Mouse (Mus musculus) spleen, embryonic (tissue): Measurements from ENCODE around the gene Cpb2.

Experiments
- CTCF ChIA-PET: fragments of 350-600 bp; sonication (Branson Sonifier 250); formaldehyde crosslinking; loops from one replicate; lab custom pipeline; 2022; lab: Charles Lee

Cpb2 gene

DNA sequence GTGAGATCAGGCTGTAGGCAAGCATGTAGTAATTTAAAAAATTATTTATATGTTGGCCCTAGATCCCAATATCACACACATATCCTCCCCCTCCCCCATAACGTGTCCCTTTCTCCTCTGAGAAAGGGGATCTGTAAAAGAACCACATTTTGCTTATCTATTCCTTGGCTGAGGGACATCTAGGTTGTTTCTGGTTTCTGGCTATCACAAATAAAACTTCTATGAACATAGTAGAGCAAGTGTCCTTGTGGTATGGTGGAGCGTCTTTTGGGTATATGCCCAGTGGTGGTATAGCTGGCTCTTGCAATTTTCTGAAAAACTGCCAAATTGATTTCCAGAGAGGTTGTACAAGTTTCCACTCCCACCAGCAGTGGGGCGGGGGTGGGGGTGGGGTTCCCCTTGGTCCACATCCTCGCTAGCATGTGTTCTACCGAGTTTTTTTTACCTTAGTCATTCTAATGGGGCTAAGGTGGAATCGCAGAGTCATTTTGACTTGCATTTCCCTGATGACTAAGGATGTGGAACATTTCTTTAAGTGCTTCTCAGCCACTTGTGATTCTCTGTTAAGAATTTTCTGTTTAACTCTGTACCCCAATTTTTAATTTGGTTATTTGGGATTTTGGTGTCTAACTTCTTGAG, 3.9 kb upstream of the Cpb2 start:
- CTCF ChIA-PET: interaction anchor here (0.5 to 0.7 kb wide), 2 partner anchors 11 to 397 kb away, joined by 3 to 6 read pairs; no protein-coding TSS in a partner anchor

GRCm38 (mm10) chr14:75246024-75247000, 4.2 kb downstream of the Cpb2 start:
- CTCF ChIA-PET: no interaction called here

DNA sequence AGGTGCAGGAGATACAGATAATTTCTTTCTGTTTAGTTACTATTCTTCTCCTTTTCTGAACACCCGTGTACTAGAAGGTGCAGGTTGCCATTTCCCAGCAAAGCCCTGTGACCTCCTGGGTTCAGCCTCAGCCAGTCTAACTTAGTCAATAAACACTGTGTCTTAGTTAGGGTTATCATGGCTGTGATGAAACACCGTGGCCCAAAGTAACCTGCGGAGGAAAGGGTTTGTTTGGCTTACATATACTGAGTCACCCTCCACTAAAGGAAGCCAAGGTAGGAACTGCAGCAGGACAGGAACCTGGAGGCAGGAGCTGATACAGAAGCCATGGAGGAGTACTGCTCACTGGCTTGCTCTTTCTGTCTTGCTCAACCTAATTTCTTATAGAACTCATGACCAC, 8.3 kb downstream of the Cpb2 start:
- CTCF ChIA-PET: no interaction called here

DNA sequence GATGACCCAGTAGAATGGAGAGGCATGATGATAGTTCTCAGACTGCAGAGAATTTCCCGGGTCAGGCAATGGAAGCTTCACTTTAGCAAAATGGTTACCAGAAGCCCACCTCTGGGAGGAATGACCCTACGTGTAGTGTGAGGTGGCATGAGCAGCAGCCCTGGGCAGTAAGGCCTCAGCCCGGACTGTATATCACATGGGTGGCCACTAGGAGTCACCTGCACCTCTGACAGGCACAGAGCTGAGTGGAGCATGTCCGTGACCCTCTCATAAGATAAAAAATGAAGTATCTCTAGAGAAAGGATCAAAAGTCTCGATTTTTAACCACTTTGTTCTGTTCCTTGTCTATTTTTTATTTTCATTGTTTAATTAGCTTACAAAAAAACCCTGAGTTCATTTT, 14.4 kb downstream of the Cpb2 start:
- CTCF ChIA-PET: interaction anchor here (0.6 to 0.7 kb wide), 2 partner anchors 20 to 807 kb away, joined by 3 to 12 read pairs; no protein-coding TSS in a partner anchor

GRCm38 (mm10) chr14:75269531-75269930, 27.4 kb downstream of the Cpb2 start:
- CTCF ChIA-PET: interaction anchor here (0.7 kb wide), 1 partner anchor 38 kb away, joined by 5 read pairs; no protein-coding TSS in a partner anchor

DNA sequence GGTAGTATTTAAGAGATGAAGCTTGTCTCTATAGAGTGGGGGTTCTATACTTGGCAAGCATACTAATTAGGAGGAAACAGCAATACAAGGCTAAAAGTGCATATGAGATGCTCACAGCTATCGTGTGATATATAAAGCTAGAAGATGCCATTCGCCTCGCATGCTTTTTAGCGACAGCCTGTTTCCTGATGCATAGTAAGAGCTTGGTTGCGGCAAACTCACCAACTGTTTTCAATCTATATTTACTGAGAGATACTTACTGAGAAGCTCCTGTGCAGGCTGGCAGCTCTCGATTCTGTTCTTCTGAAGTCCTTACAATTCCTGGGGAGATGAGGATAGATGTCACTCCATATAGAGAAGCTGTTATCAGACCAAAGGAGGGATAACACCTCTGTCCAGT, 37.6 kb downstream of the Cpb2 start:
- CTCF ChIA-PET: no interaction called here

DNA sequence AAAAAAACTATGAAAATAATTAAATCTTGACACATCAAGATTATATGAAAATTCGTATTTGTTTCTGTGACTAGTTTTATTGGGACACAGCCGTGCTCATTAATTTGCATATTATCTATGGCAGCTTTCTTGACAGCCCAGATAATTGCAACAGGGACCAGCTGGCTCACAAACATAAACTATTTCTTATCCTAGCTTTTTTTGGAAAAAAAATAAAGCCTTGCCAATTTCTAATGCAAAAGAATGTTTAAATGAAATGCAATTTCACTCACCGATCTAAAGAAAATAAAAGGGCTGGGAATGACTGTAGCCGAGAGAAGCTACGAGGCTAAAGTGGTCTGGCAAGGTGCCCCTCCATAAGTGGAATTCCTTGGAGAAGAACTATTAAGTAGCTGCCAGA, 38.3 kb downstream of the Cpb2 start:
- CTCF ChIA-PET: no interaction called here

DNA sequence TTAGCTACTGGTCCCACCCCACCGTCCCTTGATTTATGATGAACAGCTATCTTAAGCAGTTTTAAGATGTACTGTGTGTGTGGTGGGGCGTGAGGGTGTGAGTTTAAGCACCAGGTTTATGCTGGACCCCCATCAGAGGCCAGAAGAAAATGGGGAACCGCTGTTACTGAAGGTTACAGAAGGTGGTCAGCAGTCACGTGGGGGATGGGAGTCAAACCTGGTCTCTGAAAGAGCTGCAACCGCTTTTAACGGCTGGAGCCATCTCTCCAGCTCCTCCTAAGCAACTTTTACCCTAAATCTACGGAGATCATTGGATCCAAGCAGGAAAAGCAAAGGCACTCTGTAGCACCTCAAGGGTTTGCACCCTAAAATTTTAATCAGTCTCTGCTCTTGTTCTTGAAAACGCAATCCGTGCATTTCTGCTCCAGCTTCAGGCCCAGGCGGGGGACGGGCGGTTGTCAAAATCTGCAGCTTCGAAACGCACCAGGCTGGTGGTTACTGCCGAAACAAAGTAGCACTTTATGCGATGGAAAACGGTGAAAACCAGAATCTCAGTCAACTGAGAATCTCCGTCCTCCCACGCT, 41.6 kb downstream of the Cpb2 start:
- CTCF ChIA-PET: interaction anchor here (0.6 to 0.7 kb wide), 2 partner anchors 11 to 54 kb away, joined by 3 read pairs; no protein-coding TSS in a partner anchor

DNA sequence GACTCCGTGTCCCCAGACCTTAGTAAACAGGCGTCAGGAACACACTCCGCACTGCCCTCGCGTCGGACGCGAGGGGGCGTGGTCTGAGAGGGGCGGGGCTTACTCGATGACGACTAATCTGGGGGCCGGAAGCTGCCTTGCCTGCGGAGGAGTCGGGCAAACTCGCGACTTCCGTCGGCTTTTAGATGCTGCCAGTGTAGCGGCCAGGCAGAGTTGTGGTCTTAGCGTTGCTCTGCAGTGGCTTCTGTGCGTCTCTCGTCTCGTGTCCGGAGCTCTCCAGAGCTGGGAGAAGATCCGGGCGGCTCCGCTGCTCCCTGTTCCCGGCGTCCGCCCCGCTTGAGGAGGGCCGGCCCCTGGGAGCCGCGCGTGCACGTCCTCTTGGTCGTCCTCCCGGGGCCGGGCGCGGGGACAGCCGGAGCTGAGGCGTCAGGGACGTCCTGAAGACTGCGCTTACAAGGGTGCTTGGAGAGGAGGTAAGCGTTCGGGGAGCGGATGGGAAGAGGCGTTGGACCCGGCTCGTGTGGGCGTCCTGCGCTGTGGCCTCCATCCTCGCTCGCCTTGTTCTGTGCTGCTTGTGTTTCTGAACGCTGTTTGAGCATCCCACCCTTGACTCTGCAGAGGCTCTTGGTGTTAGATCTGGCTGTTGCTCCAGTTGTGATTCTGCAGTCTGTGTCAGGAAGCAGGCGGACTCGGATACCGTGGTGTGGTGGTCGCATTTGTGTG, 42.3 kb downstream of the Cpb2 start, which contains the start of gene Zc3h13:
Zc3h13 (plus strand) TSS at position 181 of the 723 bp plus-strand sequence.
- CTCF ChIA-PET: interaction anchor here (0.6 to 0.7 kb wide), 2 partner anchors 11 to 55 kb away, joined by 3 read pairs; no protein-coding TSS in a partner anchor

GRCm38 (mm10) chr14:75301081-75301480, 59.0 kb downstream of the Cpb2 start:
- CTCF ChIA-PET: interaction anchor here (0.6 kb wide), 1 partner anchor 72 kb away, joined by 3 read pairs; no protein-coding TSS in a partner anchor

GRCm38 (mm10) chr14:75303807-75304206, 61.7 kb downstream of the Cpb2 start:
- CTCF ChIA-PET: no interaction called here

- CTCF ChIA-PET: interaction anchor here (0.5 to 0.7 kb wide), 3 partner anchors 242 to 465 kb away, joined by 3 to 16 read pairs (median 9); no protein-coding TSS in a partner anchor
Measured at GRCm38 (mm10) chr14:75307855-75308254, 65.8 kb downstream of the Cpb2 start.

GRCm38 (mm10) chr14:75309336-75309992, 67.4 kb downstream of the Cpb2 start:
- CTCF ChIA-PET: no interaction called here

DNA sequence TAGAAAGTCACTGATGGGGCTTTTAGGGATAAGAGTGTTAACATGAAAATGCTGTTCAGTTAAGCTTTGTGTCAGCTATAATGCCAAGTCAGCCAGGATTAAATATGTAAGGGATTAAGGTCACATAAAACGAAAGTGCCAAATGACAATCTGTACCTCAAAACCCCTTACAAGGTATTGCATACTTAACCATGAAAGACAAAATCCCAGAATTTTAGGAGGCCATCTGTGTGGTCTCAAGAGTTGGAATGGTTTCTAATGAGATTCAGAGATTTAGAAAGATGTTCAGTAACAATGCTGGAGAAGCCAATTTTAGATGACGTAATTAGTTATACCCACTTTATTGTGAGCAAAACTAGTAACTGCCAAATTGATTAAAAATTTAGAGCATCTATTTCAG, 72.4 kb downstream of the Cpb2 start:
- CTCF ChIA-PET: interaction anchor here (0.6 kb wide), 2 partner anchors 576 to 1875 kb away, joined by 4 to 7 read pairs; no protein-coding TSS in a partner anchor

- CTCF ChIA-PET: no interaction called here
Measured at GRCm38 (mm10) chr14:75318736-75319135, 76.6 kb downstream of the Cpb2 start.

- CTCF ChIA-PET: no interaction called here
Measured at GRCm38 (mm10) chr14:75320269-75320668, 78.2 kb downstream of the Cpb2 start.

DNA sequence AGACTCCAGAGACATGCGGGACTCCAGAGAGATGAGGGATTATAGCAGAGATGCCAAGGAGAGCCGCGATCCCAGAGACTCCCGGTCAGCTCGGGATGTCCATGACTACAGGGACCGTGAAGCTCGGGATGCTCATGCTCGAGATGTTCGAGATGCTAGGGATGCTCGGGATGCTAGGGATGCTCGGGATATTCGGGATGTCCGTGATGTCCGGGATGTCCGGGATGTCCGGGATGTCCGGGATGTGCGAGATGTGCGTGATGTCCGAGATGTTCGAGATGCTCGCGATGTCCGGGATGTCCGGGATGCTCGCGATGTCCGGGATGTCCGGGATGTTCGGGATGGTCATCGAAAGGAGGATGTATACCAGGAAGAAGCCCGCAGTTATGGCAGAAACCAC, 81.3 kb downstream of the Cpb2 start:
- CTCF ChIA-PET: no interaction called here

DNA sequence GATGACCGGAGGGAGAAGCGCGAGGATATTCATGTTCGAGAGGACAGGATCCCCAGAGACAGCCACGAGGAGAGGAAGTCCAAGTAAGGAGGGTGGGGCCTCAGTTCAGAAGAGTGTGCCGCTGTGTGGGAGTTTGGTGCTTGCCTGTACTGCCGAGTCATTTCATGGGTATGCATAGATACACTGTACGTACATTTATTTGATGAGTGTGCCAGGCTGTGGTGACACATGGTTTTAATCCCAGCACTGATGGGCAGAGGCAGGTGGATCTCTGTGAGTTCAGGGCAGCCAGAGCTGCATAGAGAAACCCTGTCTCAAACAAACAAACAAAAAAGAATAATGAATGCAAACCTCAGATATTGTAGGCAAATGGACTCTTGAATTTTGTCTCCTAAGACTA, 86.0 kb downstream of the Cpb2 start:
- CTCF ChIA-PET: no interaction called here

DNA sequence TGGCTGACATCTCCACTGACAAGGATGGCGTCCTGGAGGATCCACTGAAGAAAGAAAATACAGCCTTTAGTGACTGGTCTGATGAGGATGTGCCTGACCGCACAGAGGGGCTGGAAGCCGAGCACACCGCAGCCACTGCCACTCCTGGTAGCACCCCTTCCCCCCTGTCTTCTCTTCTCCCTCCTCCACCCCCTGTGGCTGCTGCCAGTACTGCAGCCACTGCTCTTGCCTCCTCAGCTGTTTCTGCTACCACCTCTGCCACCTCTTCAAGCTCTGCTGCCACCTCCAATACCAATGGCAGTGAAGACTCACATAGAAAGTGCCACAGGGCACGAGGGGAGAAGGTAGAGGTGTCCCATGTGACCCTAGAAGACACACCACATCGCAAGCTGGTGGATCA, 88.5 kb downstream of the Cpb2 start:
- CTCF ChIA-PET: no interaction called here
